Mouse (Mus musculus) embryonic facial prominence, embryonic 13.5 days (tissue): ENCODE measurements at regions not wholly inside any gene's neighbourhood (a gene's known extent, or its start where the extent isn't known, plus 50 kb on each side); places are given as distances from the start of the nearest gene placed in this dataset.

Experiments used
- ATAC-seq: fragments of 200-750 bp; cut with Nextera tagmentation; 2 replicates; pipeline ENCODE4 v1.8.0; 2017; ENCODE audit warnings: low read depth; ENCODE audit not compliant: insufficient number of reproducible peaks, insufficient read depth, low FRiP score, low TSS enrichment
- H3K27ac ChIP-seq: fragments of 300-500 bp; sonication (generic); 2 replicates; pipeline ENCODE4 v1.5.1; 2015; ENCODE audit warnings: moderate library complexity, mild to moderate bottlenecking, inconsistent platforms
- H3K27me3 ChIP-seq: fragments of 300-500 bp; sonication (generic); 2 replicates; pipeline ENCODE4 v1.6.1; 2015; ENCODE audit warnings: mild to moderate bottlenecking, inconsistent platforms
- H3K36me3 ChIP-seq: fragments of 300-500 bp; sonication (generic); 2 replicates; pipeline ENCODE4 v1.6.1; 2015; ENCODE audit warnings: mild to moderate bottlenecking, inconsistent platforms
- H3K4me1 ChIP-seq: fragments of 300-500 bp; sonication (generic); 2 replicates; pipeline ENCODE4 v1.6.1; 2015; ENCODE audit warnings: inconsistent platforms
- H3K4me2 ChIP-seq: fragments of 300-500 bp; sonication (generic); 2 replicates; pipeline ENCODE4 v1.6.1; 2015; ENCODE audit warnings: moderate library complexity, mild to moderate bottlenecking, inconsistent platforms
- H3K4me3 ChIP-seq: fragments of 300-500 bp; sonication (generic); 2 replicates; pipeline ENCODE4 v1.5.1; 2015; ENCODE audit warnings: mild to moderate bottlenecking, inconsistent platforms
- H3K9ac ChIP-seq: fragments of 300-500 bp; sonication (generic); 2 replicates; pipeline ENCODE4 v1.6.1; 2015; ENCODE audit warnings: mild to moderate bottlenecking, inconsistent platforms
- H3K9me3 ChIP-seq: fragments of 300-500 bp; sonication (generic); 2 replicates; pipeline ENCODE4 v1.6.1; 2016; ENCODE audit warnings: inconsistent platforms
- WGBS: fragments of 180-500 bp; shearing (Covaris S2); methylation state at CpG from one replicate; pipeline ENCODE4 v1.1.7; 2015; ENCODE audit warnings: mixed read lengths; 5-methylcytosine and 5-hydroxymethylcytosine counted together

GRCm38 (mm10) chr11:45701506-45701905 lies 150.3 kb upstream of the Clint1 start:
- no peak overlapping the region for H3K9ac ChIP-seq
- no peak overlapping the region for H3K27ac ChIP-seq
- no peak overlapping the region for H3K4me2 ChIP-seq
- no peaks in the 10 kb centered on the region for H3K36me3 ChIP-seq
- H3K27me3 ChIP-seq = no peaks in the 10 kb centered on the region
- no peaks in the 10 kb centered on the region for H3K9me3 ChIP-seq
- ATAC-seq = no peak
- H3K4me3 ChIP-seq = no peak overlapping the region
- 78% methylated on average over 3 of the region's 3 CpGs for WGBS
- no peaks in the 10 kb centered on the region for H3K4me1 ChIP-seq

- Histone ChIP-seq H3K36me3 (no peaks in the 10 kb centered on the region), H3K4me2 (no peak overlapping the region), H3K9me3 (no peaks in the 10 kb centered on the region), H3K4me3 (no peak overlapping the region), H3K27ac (no peak overlapping the region), H3K4me1 (no peaks in the 10 kb centered on the region), H3K27me3 (no peaks in the 10 kb centered on the region), H3K9ac (no peak overlapping the region)
- ATAC-seq = no peak
- WGBS = 72% methylated on average over 3 of the region's 3 CpGs
These were observed 148.9 kb upstream of the Clint1 start for GRCm38 (mm10) chr11:45702916-45703315.

- H3K27me3 ChIP-seq = no peaks in the 10 kb centered on the region
- no peak overlapping the region for H3K4me3 ChIP-seq
- H3K4me2 ChIP-seq = no peak overlapping the region
- H3K9ac ChIP-seq = no peak overlapping the region
- no peaks in the 10 kb centered on the region for H3K9me3 ChIP-seq
- H3K4me1 ChIP-seq = no peaks in the 10 kb centered on the region
- no peak overlapping the region for H3K27ac ChIP-seq
- WGBS = 73% methylated on average over 5 of the region's 5 CpGs
- no peaks in the 10 kb centered on the region for H3K36me3 ChIP-seq
- ATAC-seq = no peak
These were observed 147.4 kb upstream of the Clint1 start for GRCm38 (mm10) chr11:45704411-45704810.

- 52% methylated on average over 2 of the region's 2 CpGs for WGBS
- ATAC-seq = no peak
- H3K27me3 ChIP-seq = no peaks in the 10 kb centered on the region
- H3K9me3 ChIP-seq = no peaks in the 10 kb centered on the region
- H3K4me1 ChIP-seq = peaks cover 31% of the 10 kb centered on the region
- no peak overlapping the region for H3K9ac ChIP-seq
- H3K27ac ChIP-seq = peak overlapping the region; percentile 45
- H3K4me2 ChIP-seq = 0 out of 2 replicates have a peak overlapping the region, but pooled peaks have one; percentile 12
- no peaks in the 10 kb centered on the region for H3K36me3 ChIP-seq
- H3K4me3 ChIP-seq = no peak overlapping the region
These were observed 133.2 kb upstream of the Clint1 start for GRCm38 (mm10) chr11:45718630-45719029.

GRCm38 (mm10) chr11:45719821-45720220 lies 132.0 kb upstream of the Clint1 start:
- H3K36me3 ChIP-seq = no peaks in the 10 kb centered on the region
- H3K9me3 ChIP-seq = no peaks in the 10 kb centered on the region
- no peaks in the 10 kb centered on the region for H3K27me3 ChIP-seq
- H3K9ac ChIP-seq = no peak overlapping the region
- ATAC-seq = no peak
- H3K4me3 ChIP-seq = no peak overlapping the region
- H3K4me2 ChIP-seq = no peak overlapping the region
- 85% methylated on average over 6 of the region's 6 CpGs for WGBS
- H3K27ac ChIP-seq = no peak overlapping the region
- peaks cover 31% of the 10 kb centered on the region for H3K4me1 ChIP-seq

- Histone ChIP-seq H3K4me1 (peaks cover 25% of the 10 kb centered on the region), H3K27me3 (no peaks in the 10 kb centered on the region), H3K4me2 (no peak overlapping the region), H3K9ac (no peak overlapping the region), H3K36me3 (no peaks in the 10 kb centered on the region), H3K4me3 (no peak overlapping the region), H3K9me3 (no peaks in the 10 kb centered on the region), H3K27ac (no peak overlapping the region)
- 37% methylated on average over 3 of the region's 3 CpGs for WGBS
- ATAC-seq = no peak
These were observed 115.3 kb upstream of the Clint1 start for GRCm38 (mm10) chr11:45736561-45736960.

GRCm38 (mm10) chr11:45738331-45738730 lies 113.5 kb upstream of the Clint1 start:
- WGBS = 78% methylated on average over 6 of the region's 6 CpGs
- no peak overlapping the region for H3K27ac ChIP-seq
- no peak overlapping the region for H3K9ac ChIP-seq
- H3K27me3 ChIP-seq = no peaks in the 10 kb centered on the region
- no peaks in the 10 kb centered on the region for H3K36me3 ChIP-seq
- H3K9me3 ChIP-seq = no peaks in the 10 kb centered on the region
- no peak for ATAC-seq
- no peak overlapping the region for H3K4me2 ChIP-seq
- peaks cover 25% of the 10 kb centered on the region for H3K4me1 ChIP-seq
- no peak overlapping the region for H3K4me3 ChIP-seq

GRCm38 (mm10) chr11:45745941-45746340 lies 105.9 kb upstream of the Clint1 start:
- no peak for ATAC-seq
- no peak overlapping the region for H3K4me3 ChIP-seq
- no peaks in the 10 kb centered on the region for H3K36me3 ChIP-seq
- no peak overlapping the region for H3K27ac ChIP-seq
- H3K27me3 ChIP-seq = no peaks in the 10 kb centered on the region
- no peaks in the 10 kb centered on the region for H3K4me1 ChIP-seq
- peaks cover 7% of the 10 kb centered on the region; the same call in 1 of the 2 replicates for H3K9me3 ChIP-seq
- 83% methylated on average over 2 of the region's 2 CpGs for WGBS
- H3K4me2 ChIP-seq = no peak overlapping the region
- H3K9ac ChIP-seq = no peak overlapping the region

GRCm38 (mm10) chr11:45750249-45750648 lies 101.6 kb upstream of the Clint1 start:
- H3K4me2 ChIP-seq = no peak overlapping the region
- H3K9ac ChIP-seq = no peak overlapping the region
- H3K27me3 ChIP-seq = no peaks in the 10 kb centered on the region
- no peak overlapping the region for H3K4me3 ChIP-seq
- H3K4me1 ChIP-seq = peaks cover 10% of the 10 kb centered on the region; the same call in 1 of the 2 replicates
- H3K27ac ChIP-seq = no peak overlapping the region
- ATAC-seq = no peak
- H3K36me3 ChIP-seq = no peaks in the 10 kb centered on the region
- 0 out of 2 replicates have a peak, but pooled peaks cover under 1% of the 10 kb centered on the region for H3K9me3 ChIP-seq
- WGBS = 59% methylated on average over 2 of the region's 2 CpGs

GRCm38 (mm10) chr11:45752237-45752636 lies 99.6 kb upstream of the Clint1 start:
- WGBS = 29% methylated on average over 1 of the region's 1 CpGs

GRCm38 (mm10) chr11:45752791-45753190 lies 99.1 kb upstream of the Clint1 start:
- no peak for ATAC-seq
- Histone ChIP-seq H3K4me3 (no peak overlapping the region), H3K4me1 (peaks cover 10% of the 10 kb centered on the region; the same call in 1 of the 2 replicates), H3K36me3 (no peaks in the 10 kb centered on the region), H3K27me3 (no peaks in the 10 kb centered on the region), H3K9ac (no peak overlapping the region), H3K9me3 (no peaks in the 10 kb centered on the region), H3K27ac (no peak overlapping the region), H3K4me2 (no peak overlapping the region)
- 70% methylated on average over 2 of the region's 2 CpGs for WGBS

More at GRCm38 (mm10) chr11:45752237-45752636, 99.6 kb upstream of the Clint1 start:
- H3K27me3 ChIP-seq = no peaks in the 10 kb centered on the region
- H3K9me3 ChIP-seq = no peaks in the 10 kb centered on the region
- H3K9ac ChIP-seq = no peak overlapping the region
- H3K27ac ChIP-seq = no peak overlapping the region
- H3K36me3 ChIP-seq = no peaks in the 10 kb centered on the region
- H3K4me3 ChIP-seq = no peak overlapping the region
- no peak overlapping the region for H3K4me2 ChIP-seq
- peaks cover 10% of the 10 kb centered on the region; the same call in 1 of the 2 replicates for H3K4me1 ChIP-seq
- ATAC-seq = no peak

GRCm38 (mm10) chr11:45767081-45767480 lies 84.8 kb upstream of the Clint1 start:
- no peaks in the 10 kb centered on the region for H3K9me3 ChIP-seq
- no peak overlapping the region for H3K9ac ChIP-seq
- 74% methylated on average over 4 of the region's 4 CpGs for WGBS
- H3K4me3 ChIP-seq = no peak overlapping the region
- no peak overlapping the region for H3K4me2 ChIP-seq
- H3K4me1 ChIP-seq = peaks cover 5% of the 10 kb centered on the region; the same call in 1 of the 2 replicates
- no peaks in the 10 kb centered on the region for H3K27me3 ChIP-seq
- H3K27ac ChIP-seq = no peak overlapping the region
- no peaks in the 10 kb centered on the region for H3K36me3 ChIP-seq
- ATAC-seq = no peak
